Mouse (Mus musculus): ENCODE data around the gene Flii. TPM values are rescaled to one million over a fixed set of nuclear protein-coding genes. Genes with fewer than 3 reads are reported as not detected.

Flii gene
- total and polyA plus RNA-seq, 2 experiments from 2014 or later: 37.4 to 104 TPM

DNA sequence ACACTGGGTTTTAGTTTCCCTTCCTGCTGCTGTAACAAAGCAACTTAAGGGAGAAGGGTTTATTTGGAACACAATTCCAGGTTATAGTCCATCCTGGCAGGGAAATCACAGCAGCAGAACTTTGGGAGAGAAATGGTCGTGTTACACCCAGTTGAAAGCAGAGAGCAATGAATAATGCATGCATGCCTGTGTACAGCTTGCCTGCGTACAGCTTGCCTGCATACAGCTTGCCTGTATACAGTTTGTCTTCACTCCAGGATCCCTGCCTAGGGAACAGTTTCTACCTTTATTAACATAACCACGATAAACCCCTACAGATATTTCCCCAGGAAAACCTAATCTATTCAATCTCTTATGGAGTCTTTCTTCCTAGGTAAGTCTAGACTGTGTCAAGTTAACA lies 43.7 kb upstream of the Flii start:
- Histone ChIP-seq H3K4me2 (ENCODE audit: low read depth) (no peak overlapping the region), H3K4me3 (ENCODE audit: low read depth, low read length) (no peak overlapping the region), H3K9ac (no peak overlapping the region), H3K4me1 (ENCODE audit: insufficient read depth) (peaks cover 5% of the 10 kb centered on the region; the same call in 1 of the 2 replicates), H3K27ac (ENCODE audit: low read depth, low read length) (no peak overlapping the region), H3K9me3 (ENCODE audit: low read length) (no peaks in the 10 kb centered on the region), H3K36me3 (ENCODE audit: insufficient read depth) (no peaks in the 10 kb centered on the region), H3K27me3 (ENCODE audit: insufficient read depth, low read length) (no peaks in the 10 kb centered on the region)
- ATAC-seq (no peak), DNase-seq (no peak)
- TF ChIP-seq CTCF (IDR thresholded peaks at IDR 0.05; ENCODE audit: low read depth): no peak
- 76% methylated on average over 3 of the region's 3 CpGs for WGBS

DNA sequence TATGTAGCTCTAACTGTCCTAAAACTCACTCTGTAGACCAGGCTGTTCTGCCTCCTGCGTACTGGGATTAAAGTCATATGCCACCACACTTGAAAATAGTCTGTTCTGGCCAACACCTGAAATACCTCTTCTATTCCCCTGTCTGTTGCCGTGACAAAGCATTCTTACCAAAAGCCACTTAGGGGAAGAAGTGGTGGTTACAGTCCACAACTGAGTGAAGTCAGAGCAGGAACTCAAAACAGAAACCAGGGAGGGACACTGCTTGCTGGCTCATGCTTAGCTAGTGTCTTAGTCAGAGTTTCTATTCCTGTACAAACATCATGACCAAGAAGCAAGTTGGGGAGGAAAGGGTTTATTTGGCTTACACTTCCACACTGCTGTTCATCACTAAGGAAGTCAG lies 42.3 kb upstream of the Flii start:
- TF ChIP-seq CTCF (IDR thresholded peaks at IDR 0.05; ENCODE audit: low read depth): no peak
- WGBS: 87% methylated on average over 2 of the region's 2 CpGs
- H3K4me3 ChIP-seq (ENCODE audit: low read depth, low read length): no peak overlapping the region
- no peaks in the 10 kb centered on the region for H3K4me1 ChIP-seq (ENCODE audit: insufficient read depth)
- H3K9me3 ChIP-seq (ENCODE audit: low read length): no peaks in the 10 kb centered on the region
- H3K36me3 ChIP-seq (ENCODE audit: insufficient read depth): no peaks in the 10 kb centered on the region
- no peak overlapping the region for H3K4me2 ChIP-seq (ENCODE audit: low read depth)
- no peaks in the 10 kb centered on the region for H3K27me3 ChIP-seq (ENCODE audit: insufficient read depth, low read length)
- no peak for ATAC-seq
- no peak for DNase-seq
- no peak overlapping the region for H3K9ac ChIP-seq
- no peak overlapping the region for H3K27ac ChIP-seq (ENCODE audit: low read depth, low read length)

DNA sequence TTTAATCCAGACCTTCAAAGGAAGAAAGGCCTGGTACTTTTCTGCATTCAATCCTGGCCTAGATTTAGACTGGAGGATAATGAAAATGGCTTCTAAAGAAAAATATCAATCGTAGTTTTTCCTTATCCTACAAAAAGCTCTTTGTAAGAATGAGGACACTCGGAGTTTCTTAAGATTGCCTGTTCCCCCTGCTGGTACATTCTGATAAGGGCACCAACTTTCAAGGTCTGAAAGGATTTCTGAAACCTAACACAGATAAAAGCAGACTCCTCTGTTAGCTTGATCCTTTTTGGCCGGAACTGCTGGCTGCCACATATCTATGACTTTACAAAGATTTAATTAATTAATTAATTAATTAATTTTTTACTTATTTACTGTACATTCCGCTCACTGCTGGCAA lies 39.9 kb upstream of the Flii start:
- no peak overlapping the region for H3K4me3 ChIP-seq (ENCODE audit: low read depth, low read length)
- H3K4me2 ChIP-seq (ENCODE audit: low read depth): no peak overlapping the region
- WGBS: 78% methylated on average over 4 of the region's 4 CpGs
- H3K36me3 ChIP-seq (ENCODE audit: insufficient read depth): peaks cover 1% of the 10 kb centered on the region; the same call in 1 of the 2 replicates
- DNase-seq (no peak), ATAC-seq (no peak)
- peak; percentile 26; the same call in 1 of the 2 replicates for TF ChIP-seq CTCF (IDR thresholded peaks at IDR 0.05; ENCODE audit: low read depth)
- no peaks in the 10 kb centered on the region for H3K4me1 ChIP-seq (ENCODE audit: insufficient read depth)
- H3K9ac ChIP-seq: no peak overlapping the region
- no peaks in the 10 kb centered on the region for H3K9me3 ChIP-seq (ENCODE audit: low read length)
- H3K27me3 ChIP-seq (ENCODE audit: insufficient read depth, low read length): no peaks in the 10 kb centered on the region
- H3K27ac ChIP-seq (ENCODE audit: low read depth, low read length): no peak overlapping the region

DNA sequence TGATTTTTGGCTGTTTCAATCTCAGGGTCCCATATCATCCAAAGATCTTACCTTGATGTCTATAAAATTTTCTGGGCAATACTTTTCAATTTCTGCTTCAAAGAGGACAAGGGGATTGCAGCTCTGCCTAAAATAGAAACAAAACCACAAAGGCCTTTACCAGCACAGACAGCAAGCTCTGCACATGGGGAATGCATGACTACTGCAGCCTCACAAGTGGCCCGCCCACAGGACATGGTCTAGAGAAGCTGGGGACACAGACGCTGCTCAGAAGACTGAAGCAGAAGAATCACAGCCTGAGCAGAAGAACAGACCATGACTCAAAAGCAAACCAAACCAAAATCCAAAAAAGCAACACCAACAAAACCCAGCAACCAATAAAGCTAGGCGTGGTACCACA lies 34.6 kb upstream of the Flii start:
- no peak overlapping the region for H3K9ac ChIP-seq
- no peak for ATAC-seq
- H3K4me1 ChIP-seq (ENCODE audit: insufficient read depth): no peaks in the 10 kb centered on the region
- no peak for TF ChIP-seq CTCF (IDR thresholded peaks at IDR 0.05; ENCODE audit: low read depth)
- no peaks in the 10 kb centered on the region for H3K9me3 ChIP-seq (ENCODE audit: low read length)
- no peaks in the 10 kb centered on the region for H3K27me3 ChIP-seq (ENCODE audit: insufficient read depth, low read length)
- H3K4me2 ChIP-seq (ENCODE audit: low read depth): no peak overlapping the region
- DNase-seq: no peak
- no peak overlapping the region for H3K27ac ChIP-seq (ENCODE audit: low read depth, low read length)
- 95% methylated on average over 3 of the region's 3 CpGs for WGBS
- peaks cover 30% of the 10 kb centered on the region for H3K36me3 ChIP-seq (ENCODE audit: insufficient read depth)
- H3K4me3 ChIP-seq (ENCODE audit: low read depth, low read length): no peak overlapping the region

DNA sequence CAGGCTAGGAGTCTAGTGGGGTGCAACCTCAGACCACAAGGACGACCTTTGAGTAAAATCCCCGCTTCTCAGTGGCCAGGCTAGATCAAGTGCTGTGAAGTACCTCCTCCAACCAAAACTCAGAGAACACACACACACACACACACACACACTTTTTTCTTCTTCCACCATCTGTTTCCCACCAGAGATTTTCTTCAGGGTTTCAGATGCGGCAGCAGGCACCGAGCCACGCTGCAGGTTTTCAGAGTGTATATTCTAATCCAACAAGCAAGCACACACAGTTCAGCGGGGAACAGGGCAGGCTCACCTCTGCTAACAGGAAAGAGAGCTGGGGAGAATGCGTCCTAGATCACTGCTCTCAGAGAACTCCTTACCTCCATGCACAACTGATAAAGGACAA lies 28.5 kb upstream of the Flii start:
- 86% methylated on average over 7 of the region's 7 CpGs for WGBS
- DNase-seq (no peak), ATAC-seq (no peak)
- Histone ChIP-seq H3K36me3 (ENCODE audit: insufficient read depth) (peaks cover 70% of the 10 kb centered on the region), H3K4me3 (ENCODE audit: low read depth, low read length) (no peak overlapping the region), H3K27ac (ENCODE audit: low read depth, low read length) (no peak overlapping the region), H3K4me2 (ENCODE audit: low read depth) (no peak overlapping the region), H3K9ac (no peak overlapping the region), H3K27me3 (ENCODE audit: insufficient read depth, low read length) (no peaks in the 10 kb centered on the region), H3K9me3 (ENCODE audit: low read length) (no peaks in the 10 kb centered on the region), H3K4me1 (ENCODE audit: insufficient read depth) (no peaks in the 10 kb centered on the region)
- TF ChIP-seq CTCF (IDR thresholded peaks at IDR 0.05; ENCODE audit: low read depth): no peak

DNA sequence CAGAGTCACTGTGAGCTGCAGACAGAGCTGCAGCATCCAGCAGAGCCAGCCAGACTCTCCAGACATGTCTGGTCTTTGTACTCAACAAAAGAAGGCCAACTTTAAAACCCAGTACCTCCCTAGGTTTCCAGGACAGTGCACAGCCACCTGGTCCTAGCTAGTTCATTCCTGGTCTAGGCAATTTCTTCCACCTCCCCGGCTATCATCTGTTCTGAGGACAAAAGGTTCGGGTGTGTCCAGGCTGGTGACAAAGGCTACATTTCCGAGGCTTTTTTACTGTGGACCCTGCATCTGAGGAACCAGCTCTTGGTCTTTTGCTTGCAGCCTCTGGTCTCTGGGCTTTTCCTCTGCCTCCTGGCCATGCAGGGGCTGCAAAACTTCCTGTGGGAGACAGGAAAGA lies 13.3 kb upstream of the Flii start:
- H3K36me3 ChIP-seq (ENCODE audit: insufficient read depth): peaks cover 57% of the 10 kb centered on the region
- WGBS: 69% methylated on average over 3 of the region's 3 CpGs
- ATAC-seq: no peak

DNA sequence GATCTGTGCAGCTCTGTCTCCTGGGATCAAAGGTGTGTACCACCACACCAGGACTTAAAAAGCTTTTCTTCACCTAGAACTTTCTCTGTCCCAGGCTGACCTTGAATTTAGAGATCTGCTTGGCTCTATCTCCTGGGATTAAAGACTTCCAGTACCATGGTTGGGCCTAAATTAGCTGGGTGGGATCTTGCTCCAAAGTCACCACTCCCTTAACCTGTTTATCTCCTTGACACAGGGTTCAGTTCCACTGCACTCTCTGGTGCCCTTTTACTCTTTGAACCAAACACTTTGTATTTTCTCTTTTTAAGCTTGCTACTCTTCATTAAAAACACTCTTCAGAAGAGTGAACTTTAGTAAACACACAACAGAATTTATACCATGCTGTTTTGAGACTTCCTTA lies 10.4 kb upstream of the Flii start:
- Histone ChIP-seq H3K4me3 (ENCODE audit: low read depth, low read length) (no peak overlapping the region), H3K4me2 (ENCODE audit: low read depth) (no peak overlapping the region), H3K4me1 (ENCODE audit: insufficient read depth) (no peaks in the 10 kb centered on the region), H3K27ac (ENCODE audit: low read depth, low read length) (no peak overlapping the region), H3K9ac (no peak overlapping the region), H3K9me3 (ENCODE audit: low read length) (no peaks in the 10 kb centered on the region), H3K36me3 (ENCODE audit: insufficient read depth) (peaks cover 51% of the 10 kb centered on the region), H3K27me3 (ENCODE audit: insufficient read depth, low read length) (no peaks in the 10 kb centered on the region)
- no peak for TF ChIP-seq CTCF (IDR thresholded peaks at IDR 0.05; ENCODE audit: low read depth)
- no peak for ATAC-seq
- DNase-seq: no peak

More for the DNA sequence above, 13.3 kb upstream of the Flii start:
- H3K4me3 ChIP-seq (ENCODE audit: low read depth, low read length): no peak overlapping the region
- no peak overlapping the region for H3K27ac ChIP-seq (ENCODE audit: low read depth, low read length)
- no peak for TF ChIP-seq CTCF (IDR thresholded peaks at IDR 0.05; ENCODE audit: low read depth)
- no peak overlapping the region for H3K9ac ChIP-seq
- no peak for DNase-seq
- H3K27me3 ChIP-seq (ENCODE audit: insufficient read depth, low read length): no peaks in the 10 kb centered on the region
- H3K4me1 ChIP-seq (ENCODE audit: insufficient read depth): no peaks in the 10 kb centered on the region
- no peak overlapping the region for H3K4me2 ChIP-seq (ENCODE audit: low read depth)
- no peaks in the 10 kb centered on the region for H3K9me3 ChIP-seq (ENCODE audit: low read length)

DNA sequence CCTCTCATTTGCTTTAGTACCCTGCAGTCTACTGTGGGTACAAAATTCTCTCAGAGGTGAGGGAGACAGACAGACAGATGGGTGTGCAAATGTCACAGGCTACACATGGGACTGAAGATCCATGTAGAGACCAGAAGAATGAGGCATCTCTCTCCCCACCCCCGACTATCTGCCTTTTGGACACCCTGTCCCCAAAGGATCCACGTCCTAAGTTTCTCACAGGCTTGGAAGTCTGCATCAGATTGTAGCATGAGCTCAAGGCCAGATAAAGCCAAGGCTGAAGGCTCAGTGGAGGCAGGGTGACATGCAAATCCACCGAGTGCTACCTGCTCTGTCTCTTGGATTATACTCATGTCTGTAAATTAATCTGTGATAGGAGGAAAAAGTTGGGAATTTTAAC lies 9.4 kb upstream of the Flii start:
- Histone ChIP-seq H3K36me3 (ENCODE audit: insufficient read depth) (peaks cover 51% of the 10 kb centered on the region), H3K9ac (no peak overlapping the region), H3K4me3 (ENCODE audit: low read depth, low read length) (no peak overlapping the region), H3K9me3 (ENCODE audit: low read length) (no peaks in the 10 kb centered on the region), H3K27ac (ENCODE audit: low read depth, low read length) (no peak overlapping the region), H3K4me2 (ENCODE audit: low read depth) (no peak overlapping the region), H3K4me1 (ENCODE audit: insufficient read depth) (no peaks in the 10 kb centered on the region), H3K27me3 (ENCODE audit: insufficient read depth, low read length) (no peaks in the 10 kb centered on the region)
- TF ChIP-seq CTCF (IDR thresholded peaks at IDR 0.05; ENCODE audit: low read depth): no peak
- DNase-seq (no peak), ATAC-seq (no peak)
- 94% methylated on average over 3 of the region's 3 CpGs for WGBS
